Mouse (Mus musculus): ENCODE results near the gene Prlh.

Gene Prlh

GRCm38 (mm10) chr1:90953688-90954087, 780 bp downstream of the Prlh start:
- DNase-seq (ENCODE audit: low spot score): no peak

- DNase-seq (ENCODE audit: low spot score): no peak
Observed at GRCm38 (mm10) chr1:90956245-90957096, 3.6 kb downstream of the Prlh start.

- DNase-seq (ENCODE audit: low spot score): no peak
Observed at GRCm38 (mm10) chr1:90962526-90962925, 9.6 kb downstream of the Prlh start.

GRCm38 (mm10) chr1:90962994-90963393, 10.1 kb downstream of the Prlh start:
- DNase-seq (ENCODE audit: low spot score): no peak

GRCm38 (mm10) chr1:90967583-90967982, 14.7 kb downstream of the Prlh start:
- DNase-seq (ENCODE audit: low spot score): no peak

GRCm38 (mm10) chr1:90968649-90969048, 15.7 kb downstream of the Prlh start:
- peak; percentile 4 for DNase-seq (ENCODE audit: low spot score)

- peak; percentile 11 for DNase-seq (ENCODE audit: low spot score)
Observed at GRCm38 (mm10) chr1:90969347-90969784, 16.5 kb downstream of the Prlh start, which contains the start of gene Rab17. Gene Rab17 (minus strand): TSS chr1:90969661.

- DNase-seq (ENCODE audit: low spot score): no peak
Observed at GRCm38 (mm10) chr1:90969881-90970390, 17.0 kb downstream of the Prlh start.

- peak; percentile 88 for DNase-seq (ENCODE audit: low spot score)
Observed at GRCm38 (mm10) chr1:90972911-90973573, 20.1 kb downstream of the Prlh start.

GRCm38 (mm10) chr1:90973574-90973911, 20.6 kb downstream of the Prlh start:
- DNase-seq (ENCODE audit: low spot score): no peak

- DNase-seq (ENCODE audit: low spot score): peak; percentile 8
Observed at GRCm38 (mm10) chr1:90974906-90975649, 22.2 kb downstream of the Prlh start.

- no peak for DNase-seq (ENCODE audit: low spot score)
Observed at GRCm38 (mm10) chr1:90975960-90976359, 23.1 kb downstream of the Prlh start.

GRCm38 (mm10) chr1:90980638-90981330, 27.9 kb downstream of the Prlh start:
- DNase-seq (ENCODE audit: low spot score): peak; percentile 2

- DNase-seq (ENCODE audit: low spot score): no peak
Observed at GRCm38 (mm10) chr1:90981346-90981745, 28.4 kb downstream of the Prlh start.

- DNase-seq (ENCODE audit: low spot score): no peak
Observed at GRCm38 (mm10) chr1:90995916-90996315, 43.0 kb downstream of the Prlh start.

GRCm38 (mm10) chr1:90997136-90997535, 44.2 kb downstream of the Prlh start:
- no peak for DNase-seq (ENCODE audit: low spot score)

GRCm38 (mm10) chr1:90997641-90998040, 44.7 kb downstream of the Prlh start:
- no peak for DNase-seq (ENCODE audit: low spot score)

GRCm38 (mm10) chr1:90998268-90998890, 45.5 kb downstream of the Prlh start, which contains the start of gene Lrrfip1:
Gene Lrrfip1 (plus strand): TSS chr1:90998737.
- DNase-seq (ENCODE audit: low spot score): no peak

GRCm38 (mm10) chr1:90998891-90999611, 46.1 kb downstream of the Prlh start:
- no peak for DNase-seq (ENCODE audit: low spot score)

GRCm38 (mm10) chr1:90999911-91000601, 47.1 kb downstream of the Prlh start:
- DNase-seq (ENCODE audit: low spot score): no peak

Measured in urinary bladder, postnatal 10 days (tissue).